Mouse (Mus musculus): ENCODE data around the gene Vmn2r84.

DNA sequence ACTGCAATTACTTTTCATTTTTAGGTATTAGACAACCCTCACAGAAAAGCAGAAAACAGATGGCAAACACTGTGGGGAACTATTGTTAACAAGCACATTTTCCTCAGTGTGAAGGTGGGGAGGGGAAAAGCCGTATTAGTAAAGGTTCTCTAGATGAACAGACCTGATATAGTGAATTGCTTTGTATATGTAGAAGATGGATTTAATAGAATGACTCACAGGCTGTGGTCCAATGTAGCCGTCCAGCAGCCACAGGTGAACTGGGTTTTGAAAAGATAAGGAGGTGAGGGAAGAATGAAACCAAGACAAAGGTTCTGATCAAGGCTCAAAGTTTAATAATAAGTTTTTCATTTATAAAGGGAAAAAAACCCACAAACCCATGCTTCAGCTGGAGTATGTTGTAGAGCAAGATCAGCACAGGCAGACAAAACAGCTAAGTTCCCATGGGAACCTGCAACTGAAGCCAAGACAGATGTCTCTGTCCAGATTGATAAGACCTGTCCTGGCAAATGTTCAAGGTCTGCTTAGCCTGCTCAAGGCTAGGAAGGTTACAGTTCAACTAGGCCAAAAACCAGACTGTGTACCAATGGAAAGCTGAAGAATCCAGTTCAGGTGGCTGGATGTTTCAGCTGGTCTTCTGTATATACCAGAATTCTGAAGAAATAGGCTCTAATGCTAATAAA lies 21.5 kb downstream of the Vmn2r84 start:
- TF ChIP-seq CTCF (IDR thresholded peaks at IDR 0.05; ENCODE audit: low read depth) (no peak), EP300 (IDR thresholded peaks at IDR 0.05; ENCODE audit: low read depth) (no peak)
